Mouse (Mus musculus) kidney, postnatal 36 days (tissue): ENCODE data around the gene Kalrn.
A peak's percentile ranks its signal among the peaks of the same experiment; 100 is the strongest.

Experiments used
- DNase-seq, 2 experiments: peaks; one replicate each; pipeline ENCODE4 v3.0.0; 2021 to 2022; ENCODE audit warnings: mixed read lengths in 2 of 2

The Kalrn gene

DNA sequence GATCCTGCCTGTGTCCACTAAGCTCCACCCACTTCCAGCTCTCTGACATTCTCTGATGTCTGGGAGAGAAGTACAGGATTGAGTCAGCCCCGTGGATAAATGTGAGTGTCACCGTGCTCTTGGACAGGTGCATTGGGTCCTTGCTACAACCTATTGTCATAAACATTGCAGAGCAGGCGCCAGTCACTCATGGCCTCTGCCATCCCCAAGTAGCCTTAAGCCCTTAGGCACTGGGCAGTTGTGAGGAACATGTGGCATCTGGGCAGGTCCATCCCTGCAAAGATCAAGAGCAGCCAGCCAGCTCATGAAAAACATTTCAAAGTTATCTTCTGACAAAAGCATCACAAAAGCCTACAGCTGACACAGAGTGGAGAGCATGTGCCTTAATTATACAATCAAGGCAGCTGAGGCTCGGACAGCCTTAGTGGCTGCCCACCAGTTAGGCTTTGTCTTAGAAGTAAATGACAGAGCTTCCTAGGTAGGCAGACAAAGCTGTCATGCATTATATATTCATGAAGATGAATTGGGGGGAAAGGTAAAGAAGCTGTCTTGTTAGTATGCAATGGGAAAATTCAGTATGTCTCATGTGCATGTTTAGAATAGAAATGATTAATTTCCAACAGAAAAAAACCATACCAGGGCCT lies 319.2 kb downstream of the Kalrn start:
- DNase-seq = no peak

DNA sequence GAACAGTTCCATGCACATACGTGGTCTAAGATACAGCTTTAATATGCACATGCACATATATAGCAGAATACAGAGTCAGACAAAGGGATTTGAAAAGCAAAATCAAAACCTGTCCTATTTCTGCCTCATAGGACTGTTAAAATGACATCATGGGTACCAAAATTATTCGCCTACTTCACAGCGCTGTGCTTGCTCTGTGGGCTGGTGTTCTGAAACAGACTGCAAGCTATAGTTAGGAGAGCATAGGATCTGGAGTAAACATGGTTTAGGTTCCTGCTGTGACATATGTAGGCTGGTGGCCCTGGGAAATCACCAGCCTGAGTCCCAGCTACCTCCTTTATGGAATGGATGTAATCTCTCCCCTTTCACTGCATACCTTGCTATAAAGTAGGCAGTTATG lies 320.7 kb downstream of the Kalrn start:
- no peak for DNase-seq

DNA sequence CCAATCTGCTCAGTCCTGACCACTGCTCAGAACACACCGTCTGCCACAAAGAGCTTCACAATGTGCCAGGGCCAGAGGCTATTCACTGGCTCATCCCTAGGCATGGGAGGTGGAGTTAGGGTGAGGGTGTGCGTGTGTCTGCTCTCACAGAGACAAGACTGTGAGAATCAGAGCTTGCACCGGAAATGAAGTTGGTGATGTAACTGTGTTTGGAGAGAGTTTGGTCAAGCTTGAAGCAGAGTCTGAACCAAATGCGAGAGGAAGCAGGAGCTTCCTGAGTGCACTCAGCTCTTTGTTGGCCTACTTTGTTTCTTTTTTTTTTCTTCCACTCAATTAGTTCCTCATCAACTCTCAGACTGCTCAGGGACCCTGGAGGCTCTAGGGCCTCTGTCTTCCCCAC lies 325.1 kb downstream of the Kalrn start:
- no peak for DNase-seq

DNA sequence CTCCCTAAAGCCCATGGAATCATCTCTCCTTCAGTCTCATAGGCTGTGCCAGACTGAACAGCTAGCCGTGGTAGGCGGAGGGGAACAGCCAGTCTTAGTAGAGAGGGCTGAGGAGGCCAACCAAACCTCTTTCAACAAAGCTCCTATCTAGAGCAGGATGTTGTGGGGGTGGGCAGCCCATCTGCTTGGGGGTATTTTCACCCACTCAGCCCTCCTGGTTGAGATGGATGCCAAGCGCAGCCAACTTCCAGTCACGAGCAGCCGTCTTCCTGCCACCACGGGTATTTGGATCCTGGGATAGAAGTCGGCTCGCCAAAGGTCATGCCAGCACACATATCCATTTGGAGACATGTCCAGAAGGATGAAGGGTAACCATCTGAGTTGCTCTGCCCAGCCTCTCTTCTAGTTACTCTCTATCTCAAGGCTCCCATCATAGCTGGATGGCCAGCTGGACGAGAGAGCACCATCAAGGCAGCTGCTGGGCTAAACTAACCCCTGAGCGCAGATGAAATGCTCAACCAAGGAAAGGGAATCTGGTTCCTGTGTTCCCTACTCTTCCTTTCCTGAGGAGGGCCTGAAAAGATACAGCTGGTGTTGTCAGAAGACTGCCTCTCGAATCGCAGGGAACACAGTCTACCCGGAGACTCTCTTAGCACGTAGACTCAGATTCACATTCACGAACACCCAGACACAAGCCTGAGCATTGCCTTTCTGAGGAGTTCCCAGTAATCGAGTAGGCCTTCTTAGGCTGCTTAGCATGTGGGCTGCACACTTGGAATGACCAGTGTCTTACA lies 331.2 kb downstream of the Kalrn start:
- no peak for DNase-seq

DNA sequence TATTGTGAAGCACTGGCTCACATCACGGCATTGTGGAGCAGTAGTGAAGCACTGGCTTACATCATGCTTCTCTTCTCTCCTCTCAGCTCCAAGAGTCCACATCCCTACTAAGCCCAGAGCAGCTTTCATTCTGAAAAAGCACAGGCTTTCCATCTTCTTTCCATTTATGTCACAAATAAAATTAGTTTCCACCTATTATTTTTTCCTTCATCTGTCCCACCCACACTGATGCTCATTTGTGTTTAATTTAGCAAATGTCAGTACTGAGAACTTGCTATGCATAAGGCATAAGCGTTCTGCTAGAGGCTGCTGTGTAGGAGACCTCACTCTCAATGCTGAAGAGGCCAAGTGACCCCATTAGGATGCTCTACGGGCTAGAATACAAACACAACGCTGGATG lies 333.7 kb downstream of the Kalrn start:
- no peak for DNase-seq

DNA sequence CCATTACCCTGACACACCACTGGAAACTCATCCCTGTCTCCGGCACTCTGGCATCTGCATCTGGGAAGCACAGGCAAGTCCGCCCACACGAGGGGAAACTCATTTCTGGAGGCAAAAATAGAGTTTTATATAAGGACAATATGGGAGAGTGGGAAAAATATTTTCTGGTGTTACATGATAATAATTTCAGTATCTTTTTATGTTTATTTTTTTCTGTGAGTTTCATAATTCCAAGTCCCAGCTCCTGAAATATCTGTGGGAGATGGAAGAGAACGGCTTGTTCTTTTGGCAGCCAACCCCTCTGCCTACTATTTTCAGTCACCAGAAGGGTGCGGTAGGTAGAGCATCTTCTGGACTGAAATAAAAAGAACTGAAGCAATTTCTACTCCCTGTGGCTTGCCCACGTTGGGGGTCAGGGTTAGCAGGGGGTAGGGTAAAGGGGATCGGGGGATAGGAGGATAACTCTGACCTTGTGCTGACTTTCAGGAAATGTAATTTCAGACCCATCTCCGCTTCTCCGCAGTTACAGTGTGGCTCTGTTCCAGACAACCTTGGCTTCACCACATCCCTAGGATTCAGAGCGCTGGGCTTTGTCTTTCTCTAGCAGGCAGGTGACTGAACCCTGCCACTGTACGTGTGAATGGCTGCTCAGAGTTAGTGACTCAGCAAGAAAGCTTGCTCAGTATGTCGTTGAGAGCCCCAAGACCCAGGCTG lies 336.3 kb downstream of the Kalrn start:
- peak in 1 of 2 experiments; percentile 2 for DNase-seq

DNA sequence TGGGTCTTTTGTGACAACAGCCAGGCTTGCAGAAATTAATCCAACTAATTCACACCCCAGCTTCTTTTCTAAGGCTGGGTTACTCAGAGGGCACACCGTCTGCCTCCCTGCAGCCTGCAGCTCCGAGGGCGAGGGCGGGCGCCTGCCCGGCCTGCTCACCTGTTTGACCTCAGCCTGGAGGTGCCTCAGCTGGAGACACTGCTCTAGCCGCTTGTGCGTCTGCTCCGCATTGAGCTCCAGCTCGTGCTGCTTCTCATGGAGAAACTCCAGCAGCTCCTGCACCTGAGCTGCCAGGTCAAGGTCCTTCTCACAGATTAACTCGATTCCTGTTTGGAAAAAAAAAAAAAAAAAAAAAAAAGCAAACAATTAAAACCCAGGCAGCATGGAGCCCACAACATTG lies 338.2 kb downstream of the Kalrn start:
- DNase-seq = peak; percentile 43 to 61

DNA sequence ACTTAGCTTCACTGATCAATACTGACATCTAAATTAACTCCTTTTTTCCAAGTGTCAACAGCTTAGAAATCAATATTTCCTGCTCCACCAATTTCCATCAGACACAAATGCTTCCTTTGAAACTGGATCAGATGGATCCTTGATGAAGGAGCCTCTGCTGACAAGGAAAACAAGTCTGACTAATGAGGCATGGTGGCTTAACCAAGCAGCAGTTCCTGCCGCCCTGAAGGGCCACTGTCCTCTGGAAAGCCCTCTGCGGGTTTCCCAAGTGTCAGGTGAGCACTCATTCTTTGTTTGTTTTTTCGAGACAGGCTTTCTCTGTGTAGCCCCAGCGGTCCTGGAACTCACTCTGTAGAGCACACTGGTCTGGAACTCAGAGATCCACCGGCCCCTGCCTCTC lies 341.4 kb downstream of the Kalrn start:
- no peak for DNase-seq

DNA sequence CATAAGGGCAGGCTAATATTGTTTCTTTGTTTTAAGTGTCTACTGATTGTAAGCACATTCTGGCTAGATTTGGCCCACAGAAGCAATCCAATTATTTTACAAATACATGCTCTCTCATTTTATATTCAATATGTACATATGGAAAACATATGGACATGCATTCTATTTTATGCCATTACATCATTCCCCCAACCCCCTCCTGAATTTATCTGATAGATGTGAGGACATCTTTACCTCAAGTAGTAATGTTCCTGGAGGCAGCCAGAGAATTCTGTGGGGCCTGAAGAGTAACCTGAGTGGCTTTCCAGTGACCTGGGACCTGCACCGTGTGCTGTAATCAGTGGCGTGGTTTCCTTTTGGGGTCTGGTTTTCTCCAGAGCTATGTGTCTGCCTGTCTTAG lies 342.2 kb downstream of the Kalrn start:
- no peak for DNase-seq

DNA sequence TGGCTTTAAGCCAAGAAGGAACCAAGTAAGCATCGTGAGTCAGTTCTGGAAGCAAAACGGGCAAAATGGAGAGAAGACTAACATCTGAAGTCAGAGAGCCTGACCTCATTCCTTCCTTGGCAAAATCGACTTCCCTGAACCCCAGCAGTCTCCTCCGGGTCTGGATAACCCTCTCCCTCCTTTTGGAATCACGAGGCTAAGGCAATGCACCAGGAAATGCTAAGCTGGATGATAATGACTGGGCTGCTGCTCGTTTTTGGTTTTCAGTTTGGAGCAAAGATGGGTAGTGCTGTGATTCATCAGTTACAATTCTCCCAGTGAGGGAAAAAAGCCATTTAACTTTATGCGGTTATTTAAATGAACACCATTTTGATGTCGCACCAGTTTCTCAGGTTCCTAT lies 344.0 kb downstream of the Kalrn start:
- DNase-seq = no peak

DNA sequence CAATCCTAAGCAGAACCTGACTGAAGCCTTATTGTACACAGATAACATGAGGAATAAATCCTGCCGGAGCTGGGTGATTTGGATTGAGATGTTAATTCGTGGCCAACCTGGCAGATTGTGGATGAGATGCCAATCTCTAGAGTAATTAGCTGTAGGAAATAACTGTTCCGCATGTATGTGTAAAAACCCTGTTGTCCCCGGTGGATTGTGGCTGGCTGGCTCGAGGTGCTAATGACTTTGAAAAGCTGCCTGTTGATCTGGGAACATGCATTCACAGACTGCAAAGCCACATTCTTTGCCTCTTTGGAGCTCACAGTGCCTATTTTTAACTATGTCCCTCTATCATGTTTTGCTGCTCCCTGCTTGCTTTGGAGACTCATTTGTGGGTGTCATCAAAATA lies 344.7 kb downstream of the Kalrn start:
- no peak for DNase-seq

DNA sequence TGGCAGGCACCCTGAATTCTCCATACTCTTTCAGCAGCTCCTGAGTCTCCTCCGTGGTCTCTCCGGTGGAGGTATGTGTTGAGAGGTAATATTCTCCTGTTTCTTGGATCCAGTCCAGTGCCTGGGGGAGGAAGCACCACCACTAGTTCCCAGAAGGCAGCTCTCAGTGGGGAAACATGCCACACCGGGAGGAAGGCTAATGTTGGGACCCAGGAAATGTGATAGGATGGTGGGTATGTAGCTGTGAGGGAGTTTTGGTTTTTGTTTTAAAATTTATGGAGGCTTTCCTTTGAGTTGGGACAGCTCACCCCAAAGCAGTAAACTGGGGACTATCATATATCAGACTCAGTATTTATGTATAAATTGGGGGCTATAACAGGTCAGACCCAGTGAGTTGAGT lies 361.2 kb downstream of the Kalrn start:
- DNase-seq = no peak

DNA sequence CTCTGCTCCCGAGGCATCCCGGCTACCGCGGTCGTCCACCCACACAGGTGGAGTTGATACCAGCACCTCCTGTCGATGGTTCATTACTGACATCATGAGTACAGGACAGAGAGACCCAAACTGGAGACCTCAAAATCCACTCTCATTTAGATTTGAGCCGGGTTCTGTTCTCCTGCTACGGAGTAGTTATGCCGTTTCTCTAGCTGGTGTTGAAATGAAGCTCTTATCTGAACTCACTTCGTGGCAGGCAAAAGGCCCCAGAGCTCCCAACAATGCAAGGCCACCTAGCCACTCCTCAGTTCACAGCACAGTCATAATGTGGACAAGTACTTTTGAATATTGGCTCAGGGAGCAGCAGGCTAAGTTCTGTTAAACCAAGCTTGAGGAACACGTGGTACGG lies 362.1 kb downstream of the Kalrn start:
- no peak for DNase-seq

DNA sequence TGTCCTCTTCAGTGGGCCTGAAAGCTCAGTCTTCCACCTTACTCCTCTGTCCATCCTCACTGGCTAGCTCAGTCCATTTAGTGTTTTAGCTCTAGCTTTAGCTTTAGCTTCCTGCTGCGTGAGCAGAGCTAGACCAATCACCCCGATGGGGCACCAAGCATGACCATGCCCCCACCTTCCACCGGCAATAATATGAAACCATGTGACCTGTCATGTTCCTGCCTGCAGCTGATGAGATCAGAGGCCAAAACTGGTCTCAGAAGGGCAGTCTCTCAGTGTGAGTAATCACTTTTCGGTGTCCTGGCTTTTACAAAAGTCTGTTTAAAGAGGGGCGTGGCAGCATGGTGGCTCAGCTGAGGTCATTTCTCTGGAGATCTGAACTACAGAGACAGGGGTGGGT lies 364.6 kb downstream of the Kalrn start:
- no peak for DNase-seq

DNA sequence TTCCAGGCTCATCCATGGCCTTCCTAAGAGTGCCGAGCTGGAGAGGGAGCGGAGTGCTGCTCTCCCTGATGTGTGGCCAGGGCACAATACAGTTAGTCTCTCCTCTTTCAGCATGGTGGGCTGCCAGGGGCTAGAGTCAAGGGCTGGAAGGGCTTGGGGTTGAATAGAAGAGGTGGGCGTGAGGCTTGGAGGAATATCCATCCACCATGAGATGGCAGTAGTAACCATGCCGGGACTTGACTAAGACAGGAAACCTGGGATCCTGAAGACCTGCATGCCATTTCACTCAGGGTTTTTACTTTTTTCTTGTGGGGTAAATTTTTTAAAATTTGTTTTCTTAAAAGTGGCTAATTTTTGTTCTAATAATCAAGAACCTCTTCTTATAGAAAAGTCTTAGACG lies 365.4 kb downstream of the Kalrn start:
- no peak for DNase-seq

DNA sequence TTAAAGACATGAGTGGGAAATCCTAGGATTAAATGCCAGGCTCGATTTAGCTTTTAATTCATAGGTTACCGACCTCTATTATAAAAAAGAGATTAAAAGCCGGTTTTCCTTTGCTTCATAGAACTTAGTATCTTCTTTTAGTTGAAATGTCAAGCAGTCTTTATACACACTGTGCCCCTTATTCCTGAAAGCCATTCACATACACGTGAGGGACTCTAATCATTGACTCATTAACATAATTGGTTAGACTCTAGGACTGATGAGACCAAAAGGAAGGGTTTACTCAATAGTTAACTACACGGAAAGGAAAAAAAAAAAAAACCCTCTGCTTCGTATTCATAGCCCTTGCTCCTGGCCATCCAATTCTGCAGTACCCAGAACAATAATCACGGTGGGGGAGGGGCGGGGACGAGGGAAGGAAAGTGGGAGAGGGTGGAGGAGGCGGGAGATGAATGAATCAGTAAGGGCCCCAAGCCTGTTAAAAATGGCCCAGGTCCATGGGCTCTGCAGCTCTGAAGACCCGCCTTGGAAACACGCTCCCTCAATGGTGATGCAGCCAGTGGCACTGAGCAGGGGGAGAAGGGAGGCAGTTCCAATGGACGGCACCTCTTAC lies 368.7 kb downstream of the Kalrn start:
- no peak for DNase-seq

DNA sequence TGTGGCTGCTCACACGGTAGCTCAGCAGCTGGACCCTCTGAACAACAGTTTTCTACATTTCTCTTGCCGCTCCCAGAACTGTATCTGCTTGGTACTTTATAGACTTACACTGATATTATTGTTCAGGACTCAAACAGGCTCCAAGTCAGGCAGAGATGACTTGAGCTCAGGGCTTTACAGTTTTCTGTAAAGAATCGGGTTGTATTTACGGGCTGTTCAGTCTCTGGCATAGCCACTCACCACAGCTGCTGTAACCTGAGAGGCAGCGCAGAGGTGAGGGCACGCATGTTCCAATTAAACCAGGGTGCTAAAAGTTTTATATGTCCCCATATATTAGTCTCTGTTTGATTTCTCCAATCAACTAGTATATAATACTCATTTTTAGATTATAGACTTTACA lies 373.8 kb downstream of the Kalrn start:
- DNase-seq = no peak

DNA sequence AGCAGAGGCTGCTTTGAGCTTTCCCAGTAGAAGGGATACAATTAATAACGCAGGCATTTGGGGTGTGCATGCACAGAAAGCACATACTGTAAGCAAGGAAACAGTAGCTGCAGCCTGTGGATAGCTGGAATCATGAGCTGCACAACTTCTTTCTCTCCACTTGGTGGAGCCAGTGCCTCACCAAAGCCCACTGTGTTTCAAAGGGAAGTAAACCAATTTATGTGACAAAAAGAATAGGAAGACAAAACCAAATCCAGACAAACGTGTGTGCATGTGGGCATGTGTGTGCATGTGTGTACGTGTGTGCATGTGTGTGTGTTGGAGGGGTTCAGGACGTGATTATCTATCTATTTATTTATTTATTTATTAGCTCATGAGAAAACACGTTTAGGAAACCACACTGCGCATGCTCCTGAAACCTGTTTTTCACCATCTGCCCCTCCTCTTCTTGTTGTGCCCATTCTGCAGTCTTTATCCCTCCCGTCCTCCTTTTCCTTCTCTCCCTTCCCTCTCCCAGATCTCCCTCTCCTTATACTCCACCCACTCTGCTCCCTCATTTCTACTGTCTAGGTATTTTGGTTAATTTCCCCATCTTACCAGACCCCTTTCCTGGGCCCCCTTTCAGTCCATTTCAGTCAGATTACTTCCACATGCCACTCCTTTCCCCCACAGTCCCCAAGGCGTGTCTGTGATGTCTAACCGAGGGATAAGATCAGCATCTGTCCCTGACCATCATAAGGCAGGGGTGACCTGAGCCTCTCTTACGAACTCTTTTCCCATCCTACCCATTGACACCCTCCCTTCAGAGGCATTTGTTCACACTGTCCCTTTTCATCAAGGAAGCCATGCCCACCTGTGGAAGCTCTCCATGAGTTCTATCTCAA lies 380.1 kb downstream of the Kalrn start:
- peak; percentile 31 to 55 for DNase-seq

DNA sequence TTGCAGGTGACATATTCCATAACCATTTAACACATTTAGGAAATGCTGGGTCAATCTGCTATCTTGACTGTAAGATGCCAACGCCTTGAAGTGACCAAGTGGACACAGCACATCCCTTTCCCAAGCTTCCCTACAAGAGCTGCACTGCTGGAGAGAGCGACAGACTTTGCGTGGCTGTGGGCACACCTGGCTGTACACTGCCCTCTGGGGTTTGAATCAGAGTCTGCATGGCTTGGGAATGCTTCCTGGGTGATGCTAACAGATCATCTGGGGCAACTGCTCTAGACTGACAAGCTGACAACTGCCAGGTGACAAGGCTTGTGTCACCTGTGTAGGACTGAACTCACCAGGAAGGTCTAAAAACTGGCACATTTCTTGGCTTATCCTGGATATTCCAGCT lies 388.6 kb downstream of the Kalrn start:
- DNase-seq = peak; percentile 27 to 50

DNA sequence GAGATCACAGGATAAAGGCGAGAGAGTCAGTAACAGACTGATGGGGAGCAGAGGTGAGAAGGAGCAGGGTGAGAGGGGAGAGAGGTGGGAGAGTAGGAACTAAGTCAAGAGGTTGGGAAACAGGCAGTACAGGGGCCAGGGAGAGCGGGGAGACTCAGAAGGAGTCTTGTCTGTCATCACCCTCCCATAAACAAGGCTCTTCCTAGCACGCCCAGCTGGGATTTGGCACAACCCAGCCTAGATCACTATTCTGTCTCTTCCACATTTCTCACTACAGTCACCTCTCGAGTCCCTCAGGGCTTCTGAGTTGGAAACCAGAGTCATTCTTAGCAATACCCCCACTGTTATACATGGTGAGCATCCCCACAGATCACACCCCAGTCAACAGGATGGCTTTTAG lies 390.1 kb downstream of the Kalrn start:
- DNase-seq = no peak

DNA sequence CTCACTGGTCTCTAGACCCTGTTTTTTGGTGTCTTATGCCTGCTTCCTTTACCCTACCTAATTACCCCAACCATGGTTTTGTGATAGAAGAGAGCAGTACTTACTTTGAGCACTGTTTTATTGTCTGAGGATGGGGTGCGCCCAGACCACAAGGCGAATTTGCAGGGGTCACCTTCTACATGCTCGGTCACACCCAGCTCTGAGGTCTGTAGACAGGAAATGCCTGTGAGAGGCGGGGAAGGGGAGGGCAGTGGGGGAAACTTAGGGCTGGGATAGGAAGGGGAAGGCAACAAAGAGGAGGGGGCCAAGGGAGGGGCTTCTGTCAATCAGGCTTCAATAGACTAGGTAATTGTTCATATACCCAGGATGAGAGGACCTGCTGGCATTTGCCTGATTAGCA lies 397.7 kb downstream of the Kalrn start:
- no peak for DNase-seq

DNA sequence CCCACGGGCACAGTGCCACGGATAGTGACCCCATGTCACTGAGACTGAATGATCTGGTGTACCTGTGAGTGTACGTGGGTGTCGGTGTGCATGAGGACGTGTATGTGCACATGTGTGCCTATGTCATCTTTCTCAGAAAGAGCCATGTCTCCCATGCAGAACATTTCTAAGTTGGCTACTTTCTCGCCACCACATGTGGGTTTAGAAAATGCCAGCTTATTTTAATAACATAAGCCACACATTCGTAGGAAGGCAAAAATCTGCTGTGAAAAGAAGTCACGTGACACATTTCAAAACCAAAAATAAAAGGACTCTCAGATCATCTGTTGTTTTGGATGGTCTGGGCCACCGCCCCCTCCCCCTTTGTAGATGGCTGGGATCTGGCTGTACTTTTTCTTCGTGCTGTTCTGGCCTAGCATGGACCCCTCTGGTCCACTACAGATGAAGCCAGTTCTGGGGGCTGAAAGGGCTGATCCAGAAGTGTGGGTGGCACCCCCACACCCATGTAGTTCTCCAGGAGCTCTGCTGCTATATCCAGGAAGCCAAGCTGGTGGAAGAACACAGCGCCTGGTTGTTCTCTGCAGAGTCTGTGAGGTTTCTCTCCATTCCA lies 400.7 kb downstream of the Kalrn start:
- DNase-seq = no peak
